Mouse (Mus musculus) heart, postnatal 4 days (tissue): Measurements from ENCODE around the gene Asb14. TPM values are rescaled to one million over a fixed set of nuclear protein-coding genes. Genes with fewer than 3 reads are reported as not detected.

ENCODE experiments used
- total RNA-seq, 2 experiments: library from RNA; stranded (reverse); gene quantifications; 2 replicates each; pipeline ENCODE4 v1.2.3; 2021

Gene Asb14
- total RNA-seq, 2 experiments from 2014 or later = 11.5 to 12.4 TPM

Other genes with a start within 250 kb of the Asb14 start
- 1 to 10 TPM; 7.5 to 8.3 TPM for gene Pde12, start 224.7 kb upstream of the Asb14 start, total RNA-seq
- under 1 TPM; 0.02 TPM for gene Dnah12, start 201.3 kb upstream of the Asb14 start, total RNA-seq
- 10 to 100 TPM; 26.9 to 28.9 TPM for gene Appl1, start 76.7 kb downstream of the Asb14 start, total RNA-seq
- under 1 TPM in 1 of 2 experiments, not detected in 1; 0.23 TPM for gene Hesx1, start 99.9 kb downstream of the Asb14 start, total RNA-seq
- 1 to 10 TPM; 4.9 to 5.4 TPM for gene Il17rd, start 144.4 kb downstream of the Asb14 start, total RNA-seq
- gene Arhgef3, start 220.3 kb downstream of the Asb14 start, total RNA-seq = 10 to 100 TPM; 30.5 to 31.9 TPM